Mouse (Mus musculus) lung, embryonic 16.5 days (tissue): ENCODE measurements around the gene Gpr35. TPM values are rescaled to one million over a fixed set of nuclear protein-coding genes. Genes with fewer than 3 reads are reported as not detected.

Source experiments
- polyA plus RNA-seq: library from polyadenylated mRNA; unstranded; fragments of >200 nt; fragmentation: Nextera tagmentation; extraction: Ambion mirVana; gene quantifications from 2 replicates; pipeline ENCODE4 v1.2.1, GENCODE M21; 2015

The Gpr35 gene
- polyA plus RNA-seq, 1 experiment from 2014 or later = 0.46 TPM

Other genes starting within 250 kb of the Gpr35 start
- gene Gpc1, start 119.2 kb upstream of the Gpr35 start, polyA plus RNA-seq = 25.2 and 27.7 TPM in 2 replicates
- gene Ankmy1, start 48.0 kb upstream of the Gpr35 start, polyA plus RNA-seq = 0.48 and 0.75 TPM in 2 replicates
- 9.8 and 11.5 TPM in 2 replicates for gene Dusp28, start 43.9 kb upstream of the Gpr35 start, polyA plus RNA-seq
- 14.6 and 19.8 TPM in 2 replicates for gene Rnpepl1, start 40.1 kb upstream of the Gpr35 start, polyA plus RNA-seq
- gene Capn10, start 16.5 kb upstream of the Gpr35 start, polyA plus RNA-seq = 27.5 and 29.2 TPM in 2 replicates
- not detected in 2 replicates for gene Aqp12, start 55.5 kb downstream of the Gpr35 start, polyA plus RNA-seq
- 7.9 and 9.2 TPM in 2 replicates for gene Kif1a, start 151.1 kb downstream of the Gpr35 start, polyA plus RNA-seq
- 0.24 TPM in 1 of 2 replicates, not detected in the other for gene Agxt, start 184.4 kb downstream of the Gpr35 start, polyA plus RNA-seq
- gene 2310007B03Rik, start 210.1 kb downstream of the Gpr35 start, polyA plus RNA-seq = 23.0 and 26.0 TPM in 2 replicates
- gene Crocc2, start 217.9 kb downstream of the Gpr35 start, polyA plus RNA-seq = 4.9 and 5.1 TPM in 2 replicates